Mouse (Mus musculus): ENCODE measurements around the gene Ak1. TPM values are rescaled to one million over a fixed set of nuclear protein-coding genes. Genes with fewer than 3 reads are reported as not detected.

The Ak1 gene
- total and polyA plus RNA-seq, 2 experiments from 2014 or later: 572 to 721 TPM

DNA sequence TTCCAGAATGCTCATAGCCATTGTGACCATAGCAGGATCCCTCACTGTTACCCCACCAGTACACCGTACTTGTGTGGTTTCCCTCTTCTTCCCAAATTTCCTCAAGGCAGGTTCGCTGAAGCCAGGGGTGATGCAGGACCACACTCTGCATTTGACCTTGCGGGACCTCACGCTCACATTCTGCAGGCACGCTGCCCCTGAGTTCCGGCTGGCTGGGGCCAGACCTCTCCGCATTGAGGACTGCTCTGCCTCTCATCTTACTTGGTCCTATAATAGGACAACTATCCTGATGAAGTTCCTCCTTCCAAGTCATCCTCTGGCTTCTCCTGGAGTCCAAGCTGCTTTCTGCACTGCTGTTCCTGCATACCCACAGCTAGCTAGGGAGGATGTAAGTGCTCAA, 15.1 kb downstream of the Ak1 start:
- Histone ChIP-seq H3K4me2 (ENCODE audit: low read depth, low read length) (no peak overlapping the region), H3K27me3 (ENCODE audit: control insufficient read depth, insufficient read depth, low read length) (no peaks in the 10 kb centered on the region), H3K36me3 (replicated peaks; ENCODE audit: control insufficient read depth, insufficient read depth, low read length) (peaks cover 35% of the 10 kb centered on the region), H3K27ac (ENCODE audit: low read depth) (peak overlapping the region; percentile 66), H3K4me3 (ENCODE audit: low read depth, low read length) (no peak overlapping the region), H3K4me1 (ENCODE audit: control insufficient read depth, insufficient read depth) (peaks cover 10% of the 10 kb centered on the region), H3K9me3 (replicated peaks; ENCODE audit: control insufficient read depth, low read length) (no peaks in the 10 kb centered on the region), H3K9ac (replicated peaks; ENCODE audit: low read depth, low read length) (no peak overlapping the region)
- ATAC-seq (ENCODE audit: insufficient read depth, low read depth) (no peak), DNase-seq (ENCODE audit: low spot score) (no peak)
- TF ChIP-seq CTCF (IDR thresholded peaks at IDR 0.05; ENCODE audit: low read depth) (no peak), EP300 (IDR thresholded peaks at IDR 0.05; ENCODE audit: low read depth) (no peak)
- WGBS: 81% methylated on average over 7 of the region's 7 CpGs

- TF ChIP-seq CTCF (IDR thresholded peaks at IDR 0.05; ENCODE audit: low read depth) (no peak; the same call in 1 of the 2 replicates), EP300 (IDR thresholded peaks at IDR 0.05; ENCODE audit: low read depth) (peak; percentile 94)
- no peaks in the 10 kb centered on the region for H3K27me3 ChIP-seq (ENCODE audit: control insufficient read depth, insufficient read depth, low read length)
- H3K9ac ChIP-seq (replicated peaks; ENCODE audit: low read depth, low read length): no peak overlapping the region
- no peaks in the 10 kb centered on the region for H3K9me3 ChIP-seq (replicated peaks; ENCODE audit: control insufficient read depth, low read length)
- H3K4me2 ChIP-seq (ENCODE audit: low read depth, low read length): no peak overlapping the region
- peaks cover 24% of the 10 kb centered on the region for H3K36me3 ChIP-seq (replicated peaks; ENCODE audit: control insufficient read depth, insufficient read depth, low read length)
- WGBS: 19% methylated on average over 11 of the region's 11 CpGs
- peaks cover 21% of the 10 kb centered on the region for H3K4me1 ChIP-seq (ENCODE audit: control insufficient read depth, insufficient read depth)
- DNase-seq (ENCODE audit: low spot score): peak; percentile 74
- peak; percentile 75 for ATAC-seq (ENCODE audit: insufficient read depth, low read depth)
- peak overlapping the region; percentile 66 for H3K27ac ChIP-seq (ENCODE audit: low read depth)
- no peak overlapping the region for H3K4me3 ChIP-seq (ENCODE audit: low read depth, low read length)
Measured at GRCm38 (mm10) chr2:32637778-32638281, 16.3 kb downstream of the Ak1 start.

- Histone ChIP-seq H3K27ac (ENCODE audit: low read depth) (no peak overlapping the region; the same call in 1 of the 2 replicates), H3K9ac (replicated peaks; ENCODE audit: low read depth, low read length) (no peak overlapping the region), H3K9me3 (replicated peaks; ENCODE audit: control insufficient read depth, low read length) (no peaks in the 10 kb centered on the region), H3K36me3 (replicated peaks; ENCODE audit: control insufficient read depth, insufficient read depth, low read length) (peaks cover 8% of the 10 kb centered on the region), H3K4me3 (ENCODE audit: low read depth, low read length) (no peak overlapping the region), H3K4me2 (ENCODE audit: low read depth, low read length) (no peak overlapping the region), H3K4me1 (ENCODE audit: control insufficient read depth, insufficient read depth) (peaks cover 28% of the 10 kb centered on the region), H3K27me3 (ENCODE audit: control insufficient read depth, insufficient read depth, low read length) (no peaks in the 10 kb centered on the region)
- 28% methylated on average over 1 of the region's 1 CpGs for WGBS
- DNase-seq (ENCODE audit: low spot score) (no peak), ATAC-seq (ENCODE audit: insufficient read depth, low read depth) (no peak)
- TF ChIP-seq CTCF (IDR thresholded peaks at IDR 0.05; ENCODE audit: low read depth) (no peak), EP300 (IDR thresholded peaks at IDR 0.05; ENCODE audit: low read depth) (no peak)
Measured at GRCm38 (mm10) chr2:32639632-32640031, 18.1 kb downstream of the Ak1 start.

- peak overlapping the region; percentile 30 for H3K27ac ChIP-seq (ENCODE audit: low read depth)
- H3K4me2 ChIP-seq (ENCODE audit: low read depth, low read length): no peak overlapping the region
- no peak overlapping the region for H3K4me3 ChIP-seq (ENCODE audit: low read depth, low read length)
- DNase-seq (ENCODE audit: low spot score): no peak
- ATAC-seq (ENCODE audit: insufficient read depth, low read depth): no peak
- 39% methylated on average over 6 of the region's 6 CpGs for WGBS
- no peaks in the 10 kb centered on the region for H3K36me3 ChIP-seq (replicated peaks; ENCODE audit: control insufficient read depth, insufficient read depth, low read length)
- H3K9me3 ChIP-seq (replicated peaks; ENCODE audit: control insufficient read depth, low read length): no peaks in the 10 kb centered on the region
- H3K4me1 ChIP-seq (ENCODE audit: control insufficient read depth, insufficient read depth): peaks cover 34% of the 10 kb centered on the region
- no peaks in the 10 kb centered on the region for H3K27me3 ChIP-seq (ENCODE audit: control insufficient read depth, insufficient read depth, low read length)
- TF ChIP-seq EP300 (IDR thresholded peaks at IDR 0.05; ENCODE audit: low read depth) (no peak), CTCF (IDR thresholded peaks at IDR 0.05; ENCODE audit: low read depth) (no peak)
- H3K9ac ChIP-seq (replicated peaks; ENCODE audit: low read depth, low read length): no peak overlapping the region
Measured at GRCm38 (mm10) chr2:32640550-32641051, 19.0 kb downstream of the Ak1 start.

GRCm38 (mm10) chr2:32641810-32642209, 20.3 kb downstream of the Ak1 start:
- Histone ChIP-seq H3K9me3 (replicated peaks; ENCODE audit: control insufficient read depth, low read length) (no peaks in the 10 kb centered on the region), H3K27me3 (ENCODE audit: control insufficient read depth, insufficient read depth, low read length) (no peaks in the 10 kb centered on the region), H3K27ac (ENCODE audit: low read depth) (peak overlapping the region; percentile 71), H3K4me3 (ENCODE audit: low read depth, low read length) (no peak overlapping the region), H3K4me1 (ENCODE audit: control insufficient read depth, insufficient read depth) (peaks cover 34% of the 10 kb centered on the region), H3K36me3 (replicated peaks; ENCODE audit: control insufficient read depth, insufficient read depth, low read length) (no peaks in the 10 kb centered on the region), H3K4me2 (ENCODE audit: low read depth, low read length) (no peak overlapping the region), H3K9ac (replicated peaks; ENCODE audit: low read depth, low read length) (no peak overlapping the region)
- ATAC-seq (ENCODE audit: insufficient read depth, low read depth) (no peak), DNase-seq (ENCODE audit: low spot score) (no peak)
- WGBS: 63% methylated on average over 5 of the region's 5 CpGs
- no peak for TF ChIP-seq CTCF (IDR thresholded peaks at IDR 0.05; ENCODE audit: low read depth)
- TF ChIP-seq EP300 (IDR thresholded peaks at IDR 0.05; ENCODE audit: low read depth): no peak

DNA sequence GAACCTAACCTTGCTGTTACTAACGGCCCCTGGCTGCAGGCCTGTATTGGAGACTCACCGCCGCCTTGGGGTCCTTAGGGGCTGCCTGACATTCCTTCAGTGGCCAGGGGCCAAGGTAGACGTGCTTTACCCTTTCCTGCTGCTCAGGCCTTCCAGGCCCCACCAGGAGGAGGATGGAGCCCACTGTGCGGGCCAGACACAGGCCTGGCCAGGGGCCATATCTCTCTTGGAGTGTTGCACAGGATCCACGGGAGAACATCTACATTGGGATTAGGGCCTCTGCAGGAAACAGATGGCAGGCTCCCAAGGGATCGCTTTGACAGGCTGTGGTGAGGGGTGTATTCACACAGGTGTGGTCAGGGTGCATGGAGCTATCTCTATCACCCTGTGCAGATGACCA, 21.3 kb downstream of the Ak1 start:
- peak overlapping the region; percentile 71 for H3K27ac ChIP-seq (ENCODE audit: low read depth)
- no peaks in the 10 kb centered on the region for H3K9me3 ChIP-seq (replicated peaks; ENCODE audit: control insufficient read depth, low read length)
- no peaks in the 10 kb centered on the region for H3K27me3 ChIP-seq (ENCODE audit: control insufficient read depth, insufficient read depth, low read length)
- peaks cover 34% of the 10 kb centered on the region for H3K4me1 ChIP-seq (ENCODE audit: control insufficient read depth, insufficient read depth)
- no peak overlapping the region; the same call in 1 of the 2 replicates for H3K9ac ChIP-seq (replicated peaks; ENCODE audit: low read depth, low read length)
- no peak overlapping the region for H3K4me2 ChIP-seq (ENCODE audit: low read depth, low read length)
- WGBS: 13% methylated on average over 7 of the region's 7 CpGs
- DNase-seq (ENCODE audit: low spot score) (peak; percentile 55), ATAC-seq (ENCODE audit: insufficient read depth, low read depth) (peak; percentile 53)
- TF ChIP-seq EP300 (IDR thresholded peaks at IDR 0.05; ENCODE audit: low read depth) (peak; percentile 48; the same call in 1 of the 2 replicates), CTCF (IDR thresholded peaks at IDR 0.05; ENCODE audit: low read depth) (no peak)
- no peaks in the 10 kb centered on the region for H3K36me3 ChIP-seq (replicated peaks; ENCODE audit: control insufficient read depth, insufficient read depth, low read length)
- no peak overlapping the region for H3K4me3 ChIP-seq (ENCODE audit: low read depth, low read length)

Measured in heart, postnatal 0 days (tissue).